Mouse (Mus musculus): ENCODE data around the gene Cdon.
"Not testable (repeated sequence)": the region's sequence is repeated elsewhere in the genome, so short reads cannot be mapped to it uniquely, and the experiment has no call there.

Gene Cdon

DNA sequence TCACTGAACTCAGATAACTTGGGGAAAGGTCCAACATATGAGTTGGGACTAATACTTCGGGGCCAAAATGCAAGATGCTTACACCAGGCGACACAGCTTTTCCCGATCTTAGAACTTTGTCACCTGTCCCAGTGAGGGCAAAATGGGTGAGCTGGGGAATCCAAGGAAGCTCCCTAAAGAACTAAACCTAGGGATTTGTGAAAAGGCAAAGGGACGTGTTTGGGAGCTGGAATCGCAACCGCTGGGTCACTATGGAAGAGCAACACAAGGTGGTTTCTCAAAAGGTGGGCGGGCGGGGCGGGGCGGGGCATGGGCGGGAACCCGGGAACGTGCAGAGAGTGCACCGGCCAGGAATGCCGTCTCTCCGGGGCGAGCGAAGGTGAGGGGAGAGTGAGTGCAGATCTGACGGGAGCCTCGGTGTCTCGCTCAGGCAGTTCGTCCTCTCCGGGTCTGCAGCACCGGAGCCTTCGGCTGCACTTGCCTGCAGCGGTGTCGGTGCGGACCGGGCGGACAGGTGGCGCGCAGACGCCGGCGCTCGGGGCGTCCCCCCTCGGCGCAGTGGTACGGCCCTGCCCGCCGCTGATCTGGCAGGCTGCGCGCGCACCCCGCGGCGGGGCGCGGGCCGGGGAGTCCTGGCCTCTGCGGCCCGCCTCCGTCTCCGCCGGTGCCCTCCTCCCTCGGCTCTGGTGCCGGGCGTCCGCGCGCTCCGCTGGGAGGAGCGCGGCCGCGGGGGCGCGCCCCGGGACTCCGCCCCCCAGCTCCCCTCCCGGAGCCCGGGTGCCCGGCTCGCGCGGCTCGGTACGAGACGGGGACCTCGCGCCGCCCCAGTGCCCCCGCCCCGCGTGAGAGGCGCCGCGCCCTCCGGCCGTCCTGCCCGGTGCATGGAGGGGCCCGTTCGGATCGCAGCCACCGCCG is at the start of gene Cdon:
Cdon (plus strand) TSS at position 324 of the 915 bp plus-strand sequence.
- peak; percentile 77 for DNase-seq (ENCODE audit: low spot score)

DNA sequence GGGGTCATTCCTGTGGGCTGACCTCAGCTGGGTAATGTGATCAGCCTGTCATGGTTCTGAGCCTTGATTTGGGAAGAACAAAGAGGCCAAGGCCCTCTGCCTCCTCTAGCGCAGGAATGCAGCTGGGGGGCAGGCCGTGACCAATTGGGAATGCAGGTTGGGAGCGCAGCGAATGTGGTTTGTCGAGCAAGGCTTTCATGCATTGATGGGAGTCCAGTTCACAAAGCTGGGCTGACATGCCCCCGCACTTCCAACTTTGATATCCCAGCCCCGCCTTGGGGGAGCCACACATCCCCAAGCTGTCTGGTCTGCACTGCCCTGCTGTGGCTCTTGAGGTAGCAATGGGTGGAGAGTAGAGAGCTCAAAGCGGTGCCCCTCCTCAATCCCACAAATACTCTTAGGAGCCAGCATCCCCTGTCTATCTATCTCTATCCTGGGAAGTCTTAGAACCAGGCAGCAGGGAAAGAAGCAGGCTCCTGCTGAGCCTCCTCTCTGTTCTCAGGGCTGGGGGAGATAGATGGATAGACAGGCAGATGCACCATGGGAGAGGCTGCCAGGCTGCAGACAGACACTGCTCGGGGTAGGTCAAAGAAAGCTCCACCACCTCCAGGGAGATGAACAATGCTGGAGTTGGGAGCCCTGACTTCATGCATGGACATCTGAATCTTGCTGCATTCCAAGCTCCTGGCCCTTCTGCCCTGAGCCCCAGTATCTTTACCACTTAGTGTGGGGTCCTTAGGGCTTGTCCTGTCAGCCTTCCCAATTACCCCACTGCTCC is 48.4 kb upstream of the Cdon start:
- DNase-seq (ENCODE audit: low spot score): no peak

DNA sequence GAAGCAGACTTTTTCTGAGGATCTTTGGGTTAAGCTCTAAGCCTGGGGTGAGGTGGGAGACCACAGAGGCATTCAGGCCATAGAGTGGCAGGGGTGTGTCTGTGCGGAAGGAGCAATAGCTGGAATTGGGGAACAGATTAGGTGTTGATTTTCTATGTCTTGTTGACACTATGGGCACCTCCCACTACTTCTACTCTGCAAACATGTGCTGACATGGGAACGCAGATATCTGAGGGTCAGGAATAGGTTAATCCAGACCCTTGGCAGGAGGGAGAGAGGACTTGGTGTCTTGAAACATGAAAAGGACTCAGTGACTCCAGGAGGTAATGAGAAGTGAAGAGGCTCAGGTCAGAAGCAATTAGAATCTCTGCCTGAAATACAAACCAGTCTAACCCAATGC is 43.0 kb upstream of the Cdon start:
- DNase-seq (ENCODE audit: low spot score): no peak

DNA sequence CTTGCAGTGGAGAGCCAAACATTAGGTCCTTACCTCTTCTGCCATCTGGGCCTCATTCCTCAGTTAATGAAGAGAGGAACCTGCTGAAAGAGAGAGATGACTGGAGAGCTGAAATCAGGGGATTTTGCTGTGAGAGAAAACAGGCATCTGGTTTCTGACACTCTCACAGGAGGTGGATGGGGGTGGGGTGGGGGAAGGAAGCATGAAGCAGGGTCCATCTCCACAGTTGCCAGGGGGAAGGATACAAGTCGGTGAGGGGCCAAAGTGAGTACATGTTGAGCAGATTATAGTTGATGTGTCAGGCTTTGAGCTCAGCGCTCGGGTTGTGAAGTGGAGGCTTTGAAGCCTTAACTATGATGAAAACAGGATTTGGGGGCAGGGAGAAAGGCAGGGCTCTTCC is 41.9 kb upstream of the Cdon start:
- no peak for DNase-seq (ENCODE audit: low spot score)

DNA sequence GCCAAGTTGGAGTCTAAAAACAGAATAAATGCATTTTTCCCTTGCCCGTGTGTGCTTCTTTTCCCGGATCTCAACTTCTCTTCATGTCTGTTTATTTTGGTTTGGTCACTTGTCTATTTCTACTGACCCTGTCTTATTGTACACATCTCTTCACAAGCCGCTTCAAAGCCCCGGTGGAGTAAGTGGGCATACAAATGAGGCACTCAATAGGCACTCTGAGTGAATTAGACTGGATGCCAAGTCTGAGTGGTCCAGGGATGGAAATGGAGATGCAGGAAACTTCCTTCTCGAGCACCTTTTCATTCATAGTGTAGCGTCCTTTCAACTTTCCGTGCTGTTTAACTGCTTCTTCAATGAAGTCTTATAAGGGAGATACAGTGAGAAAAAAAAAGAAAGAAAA is 21.0 kb upstream of the Cdon start:
- DNase-seq (ENCODE audit: low spot score): no peak

DNA sequence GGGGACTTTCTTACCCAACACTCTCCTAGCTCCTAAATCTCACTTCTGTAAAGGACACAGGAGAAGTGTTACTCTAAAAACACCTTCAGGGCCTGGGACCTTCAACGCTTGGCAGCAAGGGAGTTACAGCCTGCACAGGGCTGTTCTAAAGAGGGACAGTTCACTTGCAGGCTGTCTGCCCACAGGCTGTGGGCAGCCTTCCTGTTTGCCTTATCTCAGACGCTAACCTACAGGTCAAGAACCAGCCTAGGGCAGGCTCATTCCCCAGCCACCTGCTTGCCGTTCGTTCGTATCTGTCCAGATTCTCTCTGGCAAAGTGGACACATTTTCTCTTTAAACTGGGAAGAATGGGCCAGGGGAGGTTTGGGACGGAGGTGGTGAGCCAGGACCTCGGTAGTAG is 20.5 kb upstream of the Cdon start:
- DNase-seq (ENCODE audit: low spot score): no peak

DNA sequence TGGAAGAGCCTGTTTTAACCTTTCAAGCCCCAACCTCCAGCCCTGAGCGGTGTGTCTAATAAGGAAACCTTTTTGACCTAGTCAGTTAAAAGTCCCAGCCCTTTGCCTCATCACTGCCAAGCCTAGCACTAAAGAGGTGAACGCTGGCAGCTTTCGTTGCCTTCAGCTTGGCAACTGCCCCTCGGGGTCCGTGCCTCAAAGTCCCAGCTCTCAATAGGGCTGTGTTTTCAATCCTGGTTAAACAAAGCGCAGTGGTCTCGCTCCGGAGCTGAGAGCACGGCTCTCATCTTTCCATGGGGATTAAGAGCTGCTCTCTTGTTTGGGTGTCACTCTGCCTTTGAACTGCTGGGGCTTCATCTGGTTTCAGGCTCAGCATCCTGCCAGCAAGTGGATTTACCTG is 20.1 kb upstream of the Cdon start:
- DNase-seq (ENCODE audit: low spot score): no peak

DNA sequence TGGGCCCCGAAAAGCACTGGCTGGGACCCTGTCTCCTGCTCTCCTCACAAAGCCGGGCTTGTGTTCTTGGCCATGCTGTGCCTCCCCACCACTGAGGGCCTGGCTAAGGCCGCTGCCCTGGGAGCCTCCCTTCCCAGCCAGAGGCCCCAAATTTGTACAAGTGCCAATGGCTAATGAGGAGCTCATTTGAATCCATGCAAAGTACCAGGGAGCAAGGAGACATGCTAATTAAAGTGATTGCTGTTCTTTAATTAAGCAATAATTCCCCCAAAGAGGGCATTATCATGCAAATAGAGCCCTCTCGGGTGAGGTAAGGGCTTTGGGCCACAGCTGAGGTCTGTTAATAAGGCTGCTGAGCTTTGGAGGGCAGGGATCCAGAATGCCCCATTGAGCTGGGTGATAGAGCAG is 18.3 kb upstream of the Cdon start:
- no peak for DNase-seq (ENCODE audit: low spot score)

DNA sequence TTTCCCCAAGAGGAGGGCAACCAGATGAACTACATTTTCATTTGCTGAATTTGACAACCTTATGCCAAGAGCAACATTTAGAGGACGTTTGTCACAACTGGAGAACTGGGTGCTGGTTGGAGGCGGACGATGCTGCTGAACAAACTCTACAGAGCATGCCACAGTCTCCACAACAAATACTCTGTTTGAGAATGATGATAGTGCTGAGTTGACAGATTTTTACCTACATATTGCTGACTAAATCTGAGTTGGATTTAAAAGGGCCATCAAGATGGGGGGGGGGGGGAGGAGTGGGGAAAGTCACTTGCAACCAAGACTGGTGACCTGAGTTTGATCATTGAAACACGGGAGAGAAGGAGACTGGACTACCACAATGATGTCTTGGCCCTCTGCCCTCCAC is 17.4 kb upstream of the Cdon start:
- DNase-seq (ENCODE audit: low spot score): no peak

DNA sequence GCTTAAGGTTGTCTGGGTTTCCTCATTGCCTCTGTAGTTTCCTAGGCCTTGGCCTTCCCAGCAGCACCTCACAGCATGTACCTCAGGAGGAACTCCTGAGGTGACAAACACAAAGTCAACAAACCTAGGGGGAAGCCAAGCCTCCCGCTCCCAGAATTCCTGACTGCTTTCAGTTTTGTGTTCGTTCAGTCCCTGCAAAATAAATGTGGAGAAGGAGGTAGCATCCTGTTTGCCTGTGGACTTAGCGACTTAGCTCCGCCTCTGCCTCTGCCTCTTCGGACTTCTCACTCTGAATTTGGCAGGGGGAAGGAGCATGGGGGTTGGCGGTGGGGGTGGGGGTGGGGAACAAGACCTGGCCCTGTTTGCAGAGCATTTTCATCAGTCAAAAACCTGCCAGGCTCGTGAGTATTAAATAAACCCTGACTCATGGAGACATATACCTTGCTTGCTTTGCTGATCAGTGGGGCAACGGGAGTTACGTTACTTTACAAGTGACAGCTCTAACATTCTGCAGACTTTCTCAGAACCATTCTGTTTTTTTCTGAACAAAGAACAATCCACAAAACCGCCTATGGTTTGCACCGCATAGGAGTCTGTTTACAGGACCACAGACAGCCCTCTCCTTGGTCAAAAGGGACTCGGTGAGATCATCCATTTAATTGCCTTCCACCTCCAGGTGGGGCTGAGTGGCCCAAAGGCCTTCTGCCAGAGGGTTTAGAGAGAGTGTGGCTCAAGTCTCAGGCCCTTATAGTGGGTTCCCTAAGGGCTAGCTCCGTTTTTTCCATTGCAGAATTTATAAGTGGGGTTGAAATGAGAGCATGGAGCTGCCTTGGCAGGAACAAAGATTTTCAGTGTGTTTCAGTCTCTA is 15.7 kb upstream of the Cdon start:
- DNase-seq (ENCODE audit: low spot score): no peak

DNA sequence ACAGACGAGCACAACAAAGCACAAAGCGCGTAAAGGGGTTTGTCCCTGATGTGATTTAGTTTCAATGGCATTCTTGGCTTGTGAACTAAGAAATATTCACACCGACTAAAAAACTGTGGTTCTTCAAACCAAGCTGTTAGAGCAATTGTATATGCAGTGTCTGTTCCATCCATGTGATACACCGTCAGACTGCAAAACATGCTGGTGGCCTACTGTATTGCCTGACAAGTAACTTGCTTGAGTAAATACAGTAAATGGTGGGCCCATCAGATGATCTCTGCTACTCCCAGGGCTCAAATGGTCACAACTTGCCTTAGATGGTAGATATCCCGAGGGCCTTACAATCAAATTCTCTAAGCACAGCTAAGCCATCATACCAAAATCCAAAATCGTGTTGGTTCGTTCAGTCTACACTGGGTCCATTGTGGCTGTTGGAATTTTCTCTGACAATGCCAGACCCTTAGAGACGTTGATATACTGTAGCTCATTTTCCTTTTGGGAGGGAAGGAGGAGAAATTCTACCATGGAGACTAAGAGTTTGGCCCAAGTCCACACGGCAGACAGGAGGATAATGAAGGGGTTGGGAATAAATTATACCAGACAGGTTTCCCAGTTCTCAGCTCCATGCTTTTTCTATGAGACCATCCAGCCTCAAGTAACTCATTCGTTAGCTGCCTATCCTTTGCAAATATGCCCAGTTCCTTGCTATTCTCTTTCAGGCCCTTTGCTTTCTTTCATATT is 9.5 kb upstream of the Cdon start:
- DNase-seq (ENCODE audit: low spot score): no peak

DNA sequence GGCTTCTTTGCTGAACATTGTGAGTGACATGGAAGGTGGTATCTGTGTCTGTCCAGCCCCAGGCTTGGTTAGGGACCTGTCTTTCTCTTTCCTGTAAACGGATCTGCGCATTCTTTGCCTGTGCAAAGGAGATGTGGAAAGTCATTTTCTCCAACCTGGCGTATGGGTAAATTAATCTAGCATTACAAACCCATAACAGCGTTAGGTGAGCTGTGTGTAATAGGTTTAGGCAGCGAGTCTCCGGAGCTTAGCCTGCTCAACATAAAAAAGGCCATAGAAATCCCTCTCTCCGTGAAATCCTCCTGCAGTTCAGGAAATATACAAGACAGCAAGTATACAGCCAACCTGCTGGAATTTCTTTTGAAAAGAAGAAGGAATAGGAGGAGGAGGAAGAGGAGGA is 9.0 kb upstream of the Cdon start:
- no peak for DNase-seq (ENCODE audit: low spot score)

DNA sequence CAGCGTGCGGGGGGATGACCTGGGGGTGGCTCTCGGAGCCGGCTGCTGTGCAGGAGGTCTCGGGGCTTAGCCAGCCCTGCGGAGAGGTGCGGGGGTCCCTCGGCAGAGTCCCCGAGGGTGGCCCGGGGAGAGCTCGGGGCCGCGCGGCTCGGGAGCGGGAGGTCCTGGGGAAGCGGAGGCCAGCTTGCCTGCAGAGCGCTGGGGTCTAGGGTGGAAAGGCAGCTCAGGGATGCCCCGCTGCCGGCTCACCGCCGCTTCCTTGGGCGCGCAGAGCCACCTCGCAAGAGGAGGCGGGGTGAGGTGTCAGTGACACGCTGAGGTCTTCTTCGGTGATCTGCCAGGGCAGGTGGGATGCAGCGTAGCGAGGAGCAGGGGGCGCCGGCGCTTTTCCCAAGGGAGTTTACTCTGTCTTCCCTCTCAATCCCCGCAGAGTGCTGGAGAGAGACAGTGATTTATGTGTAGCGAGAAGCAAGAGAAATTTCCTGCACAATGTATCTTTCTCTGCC is 855 bp downstream of the Cdon start:
- peak; percentile 36 for DNase-seq (ENCODE audit: low spot score)

DNA sequence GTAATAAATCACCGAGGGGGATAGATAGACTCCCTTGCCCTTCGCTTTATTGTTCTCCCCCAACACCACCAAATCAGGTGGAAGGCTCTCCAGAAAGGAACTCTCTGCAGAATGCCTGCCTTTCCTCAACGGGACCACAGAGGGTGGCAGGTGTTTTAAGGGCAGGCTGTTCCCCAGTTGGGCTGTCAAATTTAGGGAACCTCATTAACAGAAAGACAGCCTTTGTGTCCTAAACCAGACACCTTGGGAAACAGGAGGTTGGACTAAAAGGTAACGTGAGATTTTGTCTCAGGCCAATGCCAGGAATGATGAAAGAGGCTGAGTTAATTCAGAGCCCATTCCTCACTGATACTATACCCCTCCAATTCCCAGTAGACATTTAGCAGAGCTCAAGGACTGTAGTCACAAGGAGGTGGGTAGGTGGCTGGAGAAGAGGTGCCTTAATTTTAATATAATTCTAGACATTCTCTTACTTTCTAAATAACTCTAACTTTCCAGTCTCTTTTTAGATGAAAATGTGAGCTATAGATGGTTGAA is 1.5 kb downstream of the Cdon start:
- DNase-seq (ENCODE audit: low spot score): no peak

DNA sequence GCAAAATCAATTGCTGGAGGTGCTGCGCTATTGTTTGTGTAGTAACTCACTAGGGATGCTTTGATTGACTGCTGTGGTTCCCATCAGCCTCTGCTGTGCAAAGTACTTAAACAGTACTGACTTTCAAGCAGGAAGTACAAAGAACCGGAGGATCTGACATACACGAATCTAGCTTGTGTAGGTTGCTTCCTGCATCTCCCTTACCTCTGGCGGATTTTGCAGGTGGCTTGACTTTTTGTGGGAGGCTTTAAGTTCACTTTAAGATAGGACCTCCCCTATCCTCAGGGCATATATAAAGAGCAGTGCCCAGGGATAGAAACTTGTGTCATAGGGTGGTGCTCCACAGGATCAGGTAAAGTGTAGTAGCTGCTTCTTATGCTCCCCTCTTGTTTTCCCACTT is 2.3 kb downstream of the Cdon start:
- no peak for DNase-seq (ENCODE audit: low spot score)

DNA sequence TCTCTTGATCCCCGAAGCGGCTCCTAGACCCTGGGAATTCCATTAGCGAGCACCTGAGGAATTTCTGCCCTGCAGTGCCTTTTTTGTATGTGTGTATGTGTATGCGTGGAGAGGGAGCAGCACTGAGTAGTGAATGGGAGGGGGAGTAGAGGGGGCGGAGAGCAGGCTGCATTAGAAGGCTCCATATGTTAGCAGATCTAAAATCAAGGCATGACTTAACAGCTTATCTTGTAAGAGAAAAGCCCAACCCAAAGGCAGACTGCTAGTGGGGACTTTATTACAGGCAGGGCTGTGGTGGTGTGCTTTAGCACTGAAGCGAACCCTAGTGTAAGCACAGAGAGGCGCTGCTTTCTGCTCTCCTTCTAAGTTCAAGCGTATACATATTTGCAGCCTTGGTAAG is 3.7 kb downstream of the Cdon start:
- DNase-seq (ENCODE audit: low spot score): no peak

DNA sequence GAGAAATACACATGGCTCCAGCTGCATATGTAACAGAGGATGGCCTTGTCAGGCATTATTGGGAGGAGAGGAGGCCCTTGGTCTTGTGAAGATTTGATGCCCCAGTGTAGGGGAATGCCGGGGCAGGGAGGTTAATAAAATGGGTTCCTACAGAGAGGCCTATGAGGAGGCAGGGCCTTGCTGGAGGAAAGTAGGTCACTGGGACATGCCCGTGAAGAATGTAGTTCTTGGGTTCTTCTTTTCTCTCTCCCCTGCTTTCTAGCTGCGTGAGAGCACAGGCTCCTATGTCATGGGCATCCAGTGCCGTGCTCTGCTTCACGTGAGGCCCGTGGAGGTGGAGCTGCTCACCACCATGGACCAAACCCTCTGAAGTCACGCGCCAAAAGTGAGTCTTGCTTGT is 9.5 kb downstream of the Cdon start:
- no peak for DNase-seq (ENCODE audit: low spot score)

DNA sequence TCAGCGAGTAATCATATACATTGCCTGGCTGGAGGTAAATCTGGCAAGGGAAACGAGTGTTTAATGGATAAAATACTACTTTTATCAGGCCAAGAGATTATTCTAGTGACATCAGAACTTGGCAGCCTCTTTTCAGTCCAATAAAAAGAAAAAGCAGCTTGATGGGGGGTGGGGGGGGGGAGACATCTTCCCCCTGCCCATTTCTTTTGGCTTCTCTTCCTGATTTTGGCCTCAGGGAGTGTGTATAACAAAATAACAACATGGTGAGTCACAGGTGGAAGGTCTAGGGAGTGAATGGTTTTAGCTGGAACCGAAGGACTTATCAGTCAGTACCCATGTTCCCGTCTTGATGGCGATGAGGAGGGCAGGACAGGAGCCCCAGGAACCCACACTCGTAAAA is 10.5 kb downstream of the Cdon start:
- no peak for DNase-seq (ENCODE audit: low spot score)

DNA sequence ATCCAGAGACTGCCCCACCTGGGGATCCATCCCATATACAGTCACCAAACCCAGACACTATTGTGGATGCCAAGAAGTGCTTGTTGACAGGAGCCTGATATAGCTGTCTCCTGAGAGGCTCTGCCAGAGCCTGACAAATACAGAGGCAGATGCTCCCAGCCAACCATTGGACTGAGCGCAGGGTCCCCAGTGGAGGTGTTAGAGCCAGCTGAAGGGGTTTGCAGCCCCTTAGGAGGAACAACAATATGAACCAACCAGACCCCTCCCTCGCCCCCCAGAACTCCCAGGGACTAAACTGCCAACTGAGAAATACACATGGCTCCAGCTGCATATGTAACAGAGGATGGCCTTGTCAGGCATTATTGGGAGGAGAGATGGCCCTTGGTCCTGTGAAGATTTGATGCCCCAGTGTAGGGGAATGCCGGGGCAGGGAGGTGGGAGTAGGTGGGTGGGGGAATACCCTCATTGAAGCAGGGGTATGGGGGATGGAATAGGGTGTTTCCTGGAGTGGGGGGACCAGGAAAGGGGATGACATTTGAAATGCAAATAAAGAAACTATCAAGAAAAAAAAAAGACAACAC is 11.9 kb downstream of the Cdon start:
- DNase-seq (ENCODE audit: low spot score): not testable (repeated sequence)

DNA sequence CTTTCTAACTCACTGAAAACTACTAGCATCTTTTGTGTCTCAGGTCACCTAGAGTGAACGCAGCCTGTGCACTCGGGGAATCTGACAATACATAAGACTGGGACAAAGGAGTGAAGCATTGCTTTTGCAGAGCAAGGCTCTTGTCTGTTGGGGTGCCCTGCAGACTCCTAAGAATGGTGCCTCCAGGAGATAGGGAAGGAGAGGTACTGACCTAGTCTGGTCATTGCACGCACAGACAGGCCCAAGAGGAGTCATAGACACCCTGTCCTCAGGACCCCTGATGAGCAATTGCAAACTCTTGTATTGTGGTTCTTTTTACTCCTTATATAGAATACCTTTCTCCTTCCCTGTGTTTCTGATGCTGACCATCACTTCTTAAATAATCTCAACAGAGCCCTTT is 13.4 kb downstream of the Cdon start:
- no peak for DNase-seq (ENCODE audit: low spot score)

DNA sequence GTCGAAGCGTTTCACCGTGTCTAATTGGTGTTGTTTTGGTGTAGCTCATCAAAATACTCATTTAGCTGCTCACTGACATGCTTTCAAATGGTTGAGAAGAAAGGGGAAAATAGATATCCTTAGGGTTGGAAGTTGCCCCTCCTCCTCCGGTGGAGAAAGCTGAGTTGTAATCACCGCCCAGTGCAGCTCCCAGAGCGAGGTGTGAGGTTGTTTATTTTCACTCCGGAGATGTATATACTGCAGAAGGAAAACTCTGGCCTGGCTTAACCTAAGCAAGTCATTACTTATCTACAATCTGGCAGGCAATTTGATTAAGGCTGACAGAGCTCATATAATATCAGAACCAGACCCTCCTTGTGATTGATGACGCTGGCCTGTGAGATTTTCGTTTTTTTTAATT is 14.6 kb downstream of the Cdon start:
- DNase-seq (ENCODE audit: low spot score): no peak

Measured in ovary, postnatal 10 days (tissue).